Mouse (Mus musculus): Measurements from ENCODE around the gene Cask. TPM values are rescaled to one million over a fixed set of nuclear protein-coding genes. Genes with fewer than 3 reads are reported as not detected.
A peak's percentile ranks its signal among the peaks of the same experiment; 100 is the strongest.

Gene Cask
- polyA plus RNA-seq, 1 experiment from 2014 or later, result 16.0 TPM

GRCm38 (mm10) chrX:13611114-13611513 lies 240.1 kb downstream of the Cask start:
- no peak overlapping the region for H3K27ac ChIP-seq (ENCODE audit: low read depth)
- H3K4me3 ChIP-seq (ENCODE audit: low read depth, low read length), result no peak overlapping the region
- WGBS, result 84% methylated on average over 5 of the region's 5 CpGs
- no peak overlapping the region for H3K9ac ChIP-seq
- TF ChIP-seq CTCF (IDR thresholded peaks at IDR 0.05; ENCODE audit: low read depth), result no peak
- H3K27me3 ChIP-seq (ENCODE audit: insufficient read depth, low read length), result no peaks in the 10 kb centered on the region
- no peaks in the 10 kb centered on the region for H3K9me3 ChIP-seq (ENCODE audit: low read depth, low read length)
- no peak overlapping the region for H3K4me2 ChIP-seq
- no peak for DNase-seq
- 0 out of 2 replicates have a peak, but pooled peaks cover 3% of the 10 kb centered on the region for H3K36me3 ChIP-seq (ENCODE audit: insufficient read depth)
- H3K4me1 ChIP-seq (ENCODE audit: insufficient read depth), result no peaks in the 10 kb centered on the region
- ATAC-seq (ENCODE audit: insufficient read depth), result no peak

- H3K4me3 ChIP-seq (ENCODE audit: low read depth, low read length), result no peak overlapping the region
- no peaks in the 10 kb centered on the region for H3K9me3 ChIP-seq (ENCODE audit: low read depth, low read length)
- H3K9ac ChIP-seq, result no peak overlapping the region
- H3K27ac ChIP-seq (ENCODE audit: low read depth), result no peak overlapping the region
- no peak overlapping the region for H3K4me2 ChIP-seq
- no peaks in the 10 kb centered on the region for H3K36me3 ChIP-seq (ENCODE audit: insufficient read depth)
- 34% methylated on average over 3 of the region's 3 CpGs for WGBS
- ATAC-seq (ENCODE audit: insufficient read depth) (no peak), DNase-seq (no peak)
- no peak for TF ChIP-seq CTCF (IDR thresholded peaks at IDR 0.05; ENCODE audit: low read depth)
- H3K4me1 ChIP-seq (ENCODE audit: insufficient read depth), result no peaks in the 10 kb centered on the region
- no peaks in the 10 kb centered on the region for H3K27me3 ChIP-seq (ENCODE audit: insufficient read depth, low read length)
These were observed 243.4 kb downstream of the Cask start for GRCm38 (mm10) chrX:13607752-13608151.

- Histone ChIP-seq H3K4me2 (no peak overlapping the region), H3K9ac (no peak overlapping the region), H3K4me3 (ENCODE audit: low read depth, low read length) (no peak overlapping the region), H3K36me3 (ENCODE audit: insufficient read depth) (no peaks in the 10 kb centered on the region), H3K9me3 (ENCODE audit: low read depth, low read length) (no peaks in the 10 kb centered on the region), H3K4me1 (ENCODE audit: insufficient read depth) (no peaks in the 10 kb centered on the region), H3K27me3 (ENCODE audit: insufficient read depth, low read length) (no peaks in the 10 kb centered on the region), H3K27ac (ENCODE audit: low read depth) (no peak overlapping the region)
- 55% methylated on average over 3 of the region's 3 CpGs for WGBS
- DNase-seq (no peak), ATAC-seq (ENCODE audit: insufficient read depth) (no peak)
- TF ChIP-seq CTCF (IDR thresholded peaks at IDR 0.05; ENCODE audit: low read depth), result no peak
These were observed 244.4 kb downstream of the Cask start for GRCm38 (mm10) chrX:13606741-13607140.

- H3K27me3 ChIP-seq (ENCODE audit: insufficient read depth, low read length), result no peaks in the 10 kb centered on the region
- no peak overlapping the region for H3K4me2 ChIP-seq
- H3K9me3 ChIP-seq (ENCODE audit: low read depth, low read length), result no peaks in the 10 kb centered on the region
These were observed 251.2 kb downstream of the Cask start for GRCm38 (mm10) chrX:13599966-13600365.

GRCm38 (mm10) chrX:13599373-13599772 lies 251.8 kb downstream of the Cask start:
- no peak for ATAC-seq (ENCODE audit: insufficient read depth)
- 75% methylated on average over 2 of the region's 2 CpGs for WGBS

More at GRCm38 (mm10) chrX:13599966-13600365, 251.2 kb downstream of the Cask start:
- no peak overlapping the region for H3K4me3 ChIP-seq (ENCODE audit: low read depth, low read length)
- DNase-seq (no peak), ATAC-seq (ENCODE audit: insufficient read depth) (no peak)
- no peak for TF ChIP-seq CTCF (IDR thresholded peaks at IDR 0.05; ENCODE audit: low read depth)
- no peaks in the 10 kb centered on the region for H3K4me1 ChIP-seq (ENCODE audit: insufficient read depth)
- H3K9ac ChIP-seq, result no peak overlapping the region
- no peak overlapping the region for H3K27ac ChIP-seq (ENCODE audit: low read depth)
- 13% methylated on average over 1 of the region's 1 CpGs for WGBS
- no peaks in the 10 kb centered on the region for H3K36me3 ChIP-seq (ENCODE audit: insufficient read depth)

GRCm38 (mm10) chrX:13577647-13578046 lies 273.5 kb downstream of the Cask start:
- no peak overlapping the region for H3K9ac ChIP-seq
- no peaks in the 10 kb centered on the region for H3K36me3 ChIP-seq (ENCODE audit: insufficient read depth)
- H3K4me3 ChIP-seq (ENCODE audit: low read depth, low read length), result no peak overlapping the region
- H3K4me1 ChIP-seq (ENCODE audit: insufficient read depth), result no peaks in the 10 kb centered on the region
- 64% methylated on average over 3 of the region's 3 CpGs for WGBS
- no peak for ATAC-seq (ENCODE audit: insufficient read depth)
- DNase-seq, result no peak
- H3K9me3 ChIP-seq (ENCODE audit: low read depth, low read length), result no peaks in the 10 kb centered on the region
- no peak overlapping the region for H3K4me2 ChIP-seq
- TF ChIP-seq CTCF (IDR thresholded peaks at IDR 0.05; ENCODE audit: low read depth), result no peak
- H3K27me3 ChIP-seq (ENCODE audit: insufficient read depth, low read length), result no peaks in the 10 kb centered on the region
- no peak overlapping the region for H3K27ac ChIP-seq (ENCODE audit: low read depth)

More at GRCm38 (mm10) chrX:13599373-13599772, 251.8 kb downstream of the Cask start:
- Histone ChIP-seq H3K4me2 (no peak overlapping the region), H3K27ac (ENCODE audit: low read depth) (no peak overlapping the region), H3K9ac (no peak overlapping the region), H3K36me3 (ENCODE audit: insufficient read depth) (no peaks in the 10 kb centered on the region), H3K4me3 (ENCODE audit: low read depth, low read length) (no peak overlapping the region), H3K27me3 (ENCODE audit: insufficient read depth, low read length) (no peaks in the 10 kb centered on the region), H3K4me1 (ENCODE audit: insufficient read depth) (no peaks in the 10 kb centered on the region), H3K9me3 (ENCODE audit: low read depth, low read length) (no peaks in the 10 kb centered on the region)
- no peak for DNase-seq
- no peak for TF ChIP-seq CTCF (IDR thresholded peaks at IDR 0.05; ENCODE audit: low read depth)

- TF ChIP-seq CTCF (IDR thresholded peaks at IDR 0.05; ENCODE audit: low read depth), result no peak
- 51% methylated on average over 2 of the region's 2 CpGs for WGBS
- ATAC-seq (ENCODE audit: insufficient read depth) (no peak), DNase-seq (peak; percentile 13)
- H3K4me2 ChIP-seq, result no peak overlapping the region
- H3K27ac ChIP-seq (ENCODE audit: low read depth), result no peak overlapping the region
- no peaks in the 10 kb centered on the region for H3K27me3 ChIP-seq (ENCODE audit: insufficient read depth, low read length)
- H3K4me1 ChIP-seq (ENCODE audit: insufficient read depth), result no peaks in the 10 kb centered on the region
- no peak overlapping the region for H3K9ac ChIP-seq
- no peaks in the 10 kb centered on the region for H3K9me3 ChIP-seq (ENCODE audit: low read depth, low read length)
- H3K36me3 ChIP-seq (ENCODE audit: insufficient read depth), result no peaks in the 10 kb centered on the region
- H3K4me3 ChIP-seq (ENCODE audit: low read depth, low read length), result no peak overlapping the region
These were observed 274.6 kb downstream of the Cask start for GRCm38 (mm10) chrX:13576606-13577005.

- DNase-seq (no peak), ATAC-seq (ENCODE audit: insufficient read depth) (no peak)
- TF ChIP-seq CTCF (IDR thresholded peaks at IDR 0.05; ENCODE audit: low read depth), result no peak
- H3K9me3 ChIP-seq (ENCODE audit: low read depth, low read length), result no peaks in the 10 kb centered on the region
- 83% methylated on average over 3 of the region's 3 CpGs for WGBS
- no peak overlapping the region for H3K27ac ChIP-seq (ENCODE audit: low read depth)
- no peak overlapping the region for H3K4me2 ChIP-seq
- no peak overlapping the region for H3K9ac ChIP-seq
- H3K4me3 ChIP-seq (ENCODE audit: low read depth, low read length), result no peak overlapping the region
- no peaks in the 10 kb centered on the region for H3K36me3 ChIP-seq (ENCODE audit: insufficient read depth)
- H3K4me1 ChIP-seq (ENCODE audit: insufficient read depth), result no peaks in the 10 kb centered on the region
- no peaks in the 10 kb centered on the region for H3K27me3 ChIP-seq (ENCODE audit: insufficient read depth, low read length)
These were observed 276.3 kb downstream of the Cask start for GRCm38 (mm10) chrX:13574872-13575271.
